Comparison of ENCODE assay signal across 14 mouse cellular contexts in genomic region chr15:92160855-92161162, GRCm38 (mm10).
DNase-seq lines count a peak whose midpoint lies in the region; ATAC-seq and TF ChIP-seq lines count a peak whose summit lies in the region.
"Had no signal": no experiment of that assay in that cellular context is flagged by ENCODE, and none has a peak within 500 bp of the region (broad histone marks: within the 10 kb centered on the region; RNA-seq: fewer than 3 reads in every experiment).

No protein-coding gene starts in this region.

- no peak for ATAC-seq in forebrain, embryonic 11.5 days (replicated peaks; ENCODE audit: low FRiP score)
- ATAC-seq in hindbrain, embryonic 14.5 days (ENCODE audit: low FRiP score), result no peak
- no peak for ATAC-seq in midbrain, postnatal 0 days (ENCODE audit: low FRiP score)
- ATAC-seq: intestine, embryonic 15.5 days had no signal

- intact Hi-C loops in gastrocnemius, postnatal 36 days (cut with DNase I), result no loop called here

- 51% methylated on average over 10 of the region's 10 CpGs for WGBS in forebrain, embryonic 11.5 days
- 31% methylated on average over 10 of the region's 10 CpGs for WGBS in hindbrain, embryonic 14.5 days
- 18% methylated on average over 10 of the region's 10 CpGs for WGBS in midbrain, postnatal 0 days

- TF ChIP-seq CTCF in midbrain, postnatal 0 days (IDR thresholded peaks at IDR 0.05), result no peak

- no peak overlapping the region for H3K9ac ChIP-seq in forebrain, embryonic 11.5 days (ENCODE audit: low read length)
- peak overlapping the region; percentile 57 for H3K9ac ChIP-seq in hindbrain, embryonic 14.5 days
- peak overlapping the region; percentile 66 for H3K9ac ChIP-seq in midbrain, postnatal 0 days (replicated peaks; ENCODE audit: low read length, poor library complexity, severe bottlenecking)
- H3K9ac ChIP-seq: intestine, embryonic 15.5 days; limb, embryonic 12.5 days had no signal

- H3K4me2 ChIP-seq in forebrain, embryonic 11.5 days (ENCODE audit: low read depth, low read length, severe bottlenecking), result peak overlapping the region; percentile 49
- peak overlapping the region; percentile 57 for H3K4me2 ChIP-seq in hindbrain, embryonic 14.5 days (replicated peaks)
- H3K4me2 ChIP-seq in midbrain, postnatal 0 days (ENCODE audit: low read depth, low read length, poor library complexity, severe bottlenecking), result peak overlapping the region; percentile 48
- H3K4me2 ChIP-seq: intestine, embryonic 15.5 days had no signal

- DNase-seq in cerebellum, postnatal 10 days, result peak; percentile 41 to 57
- no peak for DNase-seq in cerebellum, adult 9-11 months
- DNase-seq in forebrain, embryonic 11.5 days (ENCODE audit: low spot score), result no peak
- DNase-seq in hindbrain, embryonic 14.5 days (ENCODE audit: low spot score), result no peak
- no peak for DNase-seq in midbrain, postnatal 0 days (ENCODE audit: low spot score)
- no peak for DNase-seq in gastrocnemius, postnatal 36 days
- no peak for DNase-seq in adrenal gland, postnatal 14 days
- no peak for DNase-seq in adrenal gland, adult (ENCODE audit: inconsistent age in 2 of 2, low spot score in 1 of 2)
- DNase-seq: gastrocnemius, postnatal 10 days; lung, adult 18-20 months; thymus, adult 18-20 months had no signal

- H3K9me3 ChIP-seq in forebrain, embryonic 11.5 days (ENCODE audit: control insufficient read depth, low read length), result no peaks in the 10 kb centered on the region
- H3K9me3 ChIP-seq in hindbrain, embryonic 14.5 days (ENCODE audit: control insufficient read depth, low read length), result no peaks in the 10 kb centered on the region
- H3K9me3 ChIP-seq in midbrain, postnatal 0 days (ENCODE audit: low read length), result no peaks in the 10 kb centered on the region
- H3K9me3 ChIP-seq: intestine, embryonic 15.5 days; limb, embryonic 12.5 days had no signal

- H3K36me3 ChIP-seq in forebrain, embryonic 11.5 days (ENCODE audit: control insufficient read depth, insufficient read depth, low read length), result no peaks in the 10 kb centered on the region
- no peaks in the 10 kb centered on the region for H3K36me3 ChIP-seq in hindbrain, embryonic 14.5 days (replicated peaks; ENCODE audit: control insufficient read depth, insufficient read depth)
- no peaks in the 10 kb centered on the region for H3K36me3 ChIP-seq in midbrain, postnatal 0 days (ENCODE audit: insufficient read depth, low read length)
- H3K36me3 ChIP-seq: G1E; intestine, embryonic 15.5 days; limb, embryonic 12.5 days had no signal

- H3K4me3 ChIP-seq in forebrain, embryonic 11.5 days (ENCODE audit: low read depth, low read length), result peak overlapping the region; percentile 16; the same call in 1 of the 2 replicates
- peak overlapping the region; percentile 37 for H3K4me3 ChIP-seq in hindbrain, embryonic 14.5 days (replicated peaks; ENCODE audit: low read length)
- peak overlapping the region; percentile 41 for H3K4me3 ChIP-seq in midbrain, postnatal 0 days (ENCODE audit: low read depth, low read length)
- H3K4me3 ChIP-seq: intestine, embryonic 15.5 days; limb, embryonic 12.5 days had no signal

- no peak overlapping the region for H3K27ac ChIP-seq in forebrain, embryonic 11.5 days (ENCODE audit: low read depth, low read length)
- H3K27ac ChIP-seq in hindbrain, embryonic 14.5 days, result peak overlapping the region; percentile 88
- peak overlapping the region; percentile 89 for H3K27ac ChIP-seq in midbrain, postnatal 0 days (ENCODE audit: low read depth, low read length)
- H3K27ac ChIP-seq: intestine, embryonic 15.5 days; limb, embryonic 12.5 days had no signal

- no peaks in the 10 kb centered on the region for H3K27me3 ChIP-seq in forebrain, embryonic 11.5 days (ENCODE audit: control insufficient read depth, insufficient read depth, low read length)
- H3K27me3 ChIP-seq in hindbrain, embryonic 14.5 days (ENCODE audit: control insufficient read depth, insufficient read depth, low read length), result no peaks in the 10 kb centered on the region
- H3K27me3 ChIP-seq in midbrain, postnatal 0 days (ENCODE audit: insufficient read depth, low read length), result no peaks in the 10 kb centered on the region
- H3K27me3 ChIP-seq: intestine, embryonic 15.5 days had no signal

- peaks cover 9% of the 10 kb centered on the region; the same call in 1 of the 2 replicates for H3K4me1 ChIP-seq in forebrain, embryonic 11.5 days (replicated peaks; ENCODE audit: control insufficient read depth, insufficient read depth, low read length)
- peaks cover 15% of the 10 kb centered on the region; the same call in 1 of the 2 replicates for H3K4me1 ChIP-seq in hindbrain, embryonic 14.5 days (replicated peaks; ENCODE audit: control insufficient read depth, insufficient read depth, low read length)
- no peaks in the 10 kb centered on the region for H3K4me1 ChIP-seq in midbrain, postnatal 0 days (ENCODE audit: insufficient read depth, low read length)
- H3K4me1 ChIP-seq: intestine, embryonic 15.5 days; limb, embryonic 12.5 days had no signal

Comparison
In these comparisons a context has a peak if more than half of its experiments do, and no peak if none do; other contexts are left out.
1. DNase-seq: peak in cerebellum, postnatal 10 days (2 of 2); none in cerebellum, adult 9-11 months (single experiment), forebrain, embryonic 11.5 days (single experiment), hindbrain, embryonic 14.5 days (single experiment), midbrain, postnatal 0 days (single experiment), gastrocnemius, postnatal 36 days (0 of 2), adrenal gland, postnatal 14 days (single experiment) and adrenal gland, adult (0 of 2).
2. Peak in every context shown above with its lines, with median percentiles within 50 percentile points of each other: H3K4me2 ChIP-seq and H3K4me3 ChIP-seq.